Mouse (Mus musculus) cerebellum, adult 2 months (tissue): ENCODE measurements around the gene C6. TPM values are rescaled to one million over a fixed set of nuclear protein-coding genes. Genes with fewer than 3 reads are reported as not detected.

Experiments used
- DNase-seq, 2 experiments: peaks; one replicate each; pipeline ENCODE4 v3.0.0; 2021
- H3K27ac ChIP-seq: fragments of 200-500 bp; 2 replicates; pipeline ENCODE4 v1.5.1; 2012; ENCODE audit warnings: low read length, control low read depth, inconsistent platforms; ENCODE audit not compliant: insufficient read depth
- H3K27me3 ChIP-seq: fragments of 200-500 bp; 2 replicates; pipeline ENCODE4 v1.6.1; 2012; ENCODE audit warnings: inconsistent platforms, mild to moderate bottlenecking, low read length, moderate library complexity; ENCODE audit not compliant: control insufficient read depth, insufficient read depth
- H3K4me1 ChIP-seq: fragments of 200-500 bp; 2 replicates; pipeline ENCODE4 v1.6.1; 2011; ENCODE audit warnings: low read length; ENCODE audit not compliant: control insufficient read depth, insufficient read depth
- H3K4me3 ChIP-seq: fragments of 200-500 bp; replicated peaks from 2 replicates; pipeline ENCODE3; 2011; ENCODE audit warnings: mild to moderate bottlenecking, low read depth, low read length, control low read depth; ENCODE audit not compliant: insufficient read depth
- CTCF ChIP-seq: fragments of 200-500 bp; IDR thresholded peaks from 2 replicates; pipeline ENCODE4 v1.5.1; 2011; ENCODE audit warnings: low read depth, mild to moderate bottlenecking, control low read depth, low read length, moderate library complexity, borderline replicate concordance; ENCODE audit not compliant: insufficient read depth
- POLR2A ChIP-seq: fragments of 200-500 bp; IDR thresholded peaks from 2 replicates; pipeline ENCODE4 v1.6.1; 2011; ENCODE audit warnings: low read length, control low read depth, borderline replicate concordance; ENCODE audit not compliant: insufficient read depth
- WGBS: fragments of 180-500 bp; shearing (Covaris S2); methylation state at CpG from one replicate; pipeline ENCODE4 v1.1.7; 2018; 5-methylcytosine and 5-hydroxymethylcytosine counted together
- polyA plus RNA-seq: library from polyadenylated mRNA; depleted of rRNA; stranded (reverse); fragments of >200 nt; gene quantifications from 2 replicates; pipeline ENCODE4 v1.2.3, GENCODE M21; 2012

Gene C6
- polyA plus RNA-seq, 1 experiment = not detected

- H3K4me1 ChIP-seq = peaks cover 3% of the 10 kb centered on the region; the same call in 1 of the 2 replicates
- WGBS = 17% methylated on average over 5 of the region's 5 CpGs
- H3K4me3 ChIP-seq = no peak overlapping the region
- DNase-seq = peak; percentile 64 to 84
- peak overlapping the region; percentile 51; the same call in 1 of the 2 replicates for H3K27ac ChIP-seq
- TF ChIP-seq POLR2A (no peak), CTCF (no peak)
- no peaks in the 10 kb centered on the region for H3K27me3 ChIP-seq
Observed at GRCm38 (mm10) chr15:4808131-4808530, 81.2 kb downstream of the C6 start.

GRCm38 (mm10) chr15:4814976-4815375 is 88.0 kb downstream of the C6 start:
- H3K27ac ChIP-seq = no peak overlapping the region; the same call in 1 of the 2 replicates
- no peaks in the 10 kb centered on the region for H3K27me3 ChIP-seq
- H3K4me3 ChIP-seq = no peak overlapping the region
- peaks cover 5% of the 10 kb centered on the region; the same call in 1 of the 2 replicates for H3K4me1 ChIP-seq
- TF ChIP-seq POLR2A (no peak), CTCF (no peak)
- 74% methylated on average over 5 of the region's 5 CpGs for WGBS
- DNase-seq = no peak

- peaks cover 5% of the 10 kb centered on the region; the same call in 1 of the 2 replicates for H3K4me1 ChIP-seq
- H3K27ac ChIP-seq = peak overlapping the region; percentile 80; the same call in 1 of the 2 replicates
- DNase-seq = peak; percentile 81 to 90
- H3K27me3 ChIP-seq = no peaks in the 10 kb centered on the region
- no peak overlapping the region for H3K4me3 ChIP-seq
- TF ChIP-seq CTCF (no peak), POLR2A (no peak)
- 17% methylated on average over 2 of the region's 2 CpGs for WGBS
Observed at GRCm38 (mm10) chr15:4815711-4816110, 88.7 kb downstream of the C6 start.

GRCm38 (mm10) chr15:4816752-4817493 is 89.9 kb downstream of the C6 start:
- WGBS = 94% methylated on average over 10 of the region's 10 CpGs
- no peak overlapping the region for H3K27ac ChIP-seq
- peaks cover 5% of the 10 kb centered on the region; the same call in 1 of the 2 replicates for H3K4me1 ChIP-seq
- DNase-seq = no peak
- no peak overlapping the region for H3K4me3 ChIP-seq
- no peaks in the 10 kb centered on the region for H3K27me3 ChIP-seq
- TF ChIP-seq CTCF = no peak
- TF ChIP-seq POLR2A = no peak

- H3K4me3 ChIP-seq = no peak overlapping the region
- DNase-seq = no peak
- H3K27me3 ChIP-seq = no peaks in the 10 kb centered on the region
- H3K27ac ChIP-seq = no peak overlapping the region
- H3K4me1 ChIP-seq = peaks cover 5% of the 10 kb centered on the region; the same call in 1 of the 2 replicates
- WGBS = 34% methylated on average over 3 of the region's 3 CpGs
- TF ChIP-seq CTCF = no peak
- TF ChIP-seq POLR2A = no peak
Observed at GRCm38 (mm10) chr15:4818437-4818836, 91.5 kb downstream of the C6 start.

- no peak overlapping the region for H3K4me3 ChIP-seq
- H3K27ac ChIP-seq = no peak overlapping the region
- no peaks in the 10 kb centered on the region for H3K4me1 ChIP-seq
- TF ChIP-seq CTCF (no peak), POLR2A (no peak)
- WGBS = 94% methylated on average over 1 of the region's 1 CpGs
- no peak for DNase-seq
- no peaks in the 10 kb centered on the region for H3K27me3 ChIP-seq
Observed at GRCm38 (mm10) chr15:4821161-4821560, 94.2 kb downstream of the C6 start.

- no peak for DNase-seq
- Histone ChIP-seq H3K27ac (no peak overlapping the region), H3K4me1 (no peaks in the 10 kb centered on the region), H3K27me3 (no peaks in the 10 kb centered on the region), H3K4me3 (no peak overlapping the region)
- TF ChIP-seq POLR2A (no peak), CTCF (no peak)
- WGBS = 94% methylated on average over 8 of the region's 8 CpGs
Observed at GRCm38 (mm10) chr15:4821824-4822223, 94.8 kb downstream of the C6 start.

- no peak overlapping the region for H3K4me3 ChIP-seq
- H3K27ac ChIP-seq = no peak overlapping the region
- no peaks in the 10 kb centered on the region for H3K27me3 ChIP-seq
- no peaks in the 10 kb centered on the region for H3K4me1 ChIP-seq
- DNase-seq = no peak
- TF ChIP-seq POLR2A (no peak), CTCF (no peak)
Observed at GRCm38 (mm10) chr15:4827736-4828135, 100.8 kb downstream of the C6 start.
